ENCODE assay signal across 9 mouse cellular contexts in the genomic region with DNA sequence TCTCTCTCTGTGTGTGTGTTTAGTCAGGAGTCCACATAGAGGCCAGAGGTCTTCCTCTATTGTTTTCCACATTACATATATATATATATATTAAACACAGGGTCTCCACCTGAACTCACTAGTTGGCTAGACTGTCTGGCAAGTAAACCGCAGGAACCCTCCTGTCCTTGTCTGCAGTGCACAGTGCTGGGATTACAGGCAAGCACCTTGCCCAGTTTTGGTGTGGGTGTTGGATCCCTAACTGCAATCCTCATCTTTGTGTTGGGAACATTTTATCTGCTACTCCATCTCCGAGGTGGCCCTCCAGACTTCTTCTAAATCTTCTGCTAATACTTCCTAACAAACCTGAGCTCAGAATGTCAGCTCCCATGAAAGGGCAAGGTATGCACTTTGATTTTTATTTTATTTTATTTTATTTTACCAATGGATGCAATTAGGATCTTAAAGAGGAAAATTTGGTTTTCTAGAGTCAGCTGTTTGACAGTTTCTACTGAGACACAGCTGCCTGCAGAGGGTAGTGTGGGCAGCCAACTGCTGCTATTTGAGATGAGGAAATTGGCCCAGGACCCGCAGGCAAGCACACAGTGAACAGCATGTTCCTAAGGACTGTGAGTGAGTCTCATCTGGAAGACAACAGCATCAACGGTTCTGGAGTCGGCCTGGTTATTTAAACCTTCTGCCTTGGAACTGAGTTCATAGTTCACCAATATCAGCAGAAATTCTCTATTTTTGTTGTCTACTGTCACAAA.
DNase-seq lines count a peak whose midpoint lies in the region; ATAC-seq lines count a peak whose summit lies in the region.
"Had no signal": no experiment of that assay in that cellular context is flagged by ENCODE, and none has a peak within 500 bp of the region (broad histone marks: within the 10 kb centered on the region; RNA-seq: fewer than 3 reads in every experiment).

No protein-coding gene starts in this region.

- no peaks in the 10 kb centered on the region for H3K36me3 ChIP-seq in splenic B cell, adult 2 months (ENCODE audit: control insufficient read depth, insufficient read depth, low read length, poor library complexity, severe bottlenecking)
- H3K36me3 ChIP-seq in hindbrain, embryonic 14.5 days (replicated peaks; ENCODE audit: control insufficient read depth, insufficient read depth), result no peaks in the 10 kb centered on the region
- H3K36me3 ChIP-seq: limb, embryonic 15.5 days had no signal

- DNase-seq in adrenal gland, adult (ENCODE audit: inconsistent age in 2 of 2, low spot score in 1 of 2), result peak; percentile 53 to 60
- DNase-seq in adrenal gland, postnatal 4 days (ENCODE audit: low spot score in 2 of 2), result no peak
- DNase-seq in right cerebral cortex, adult 18-20 months, result peak; percentile 47
- no peak for DNase-seq in right cerebral cortex, postnatal 4 days
- peak; percentile 21 to 54 for DNase-seq in layer of hippocampus, postnatal 36 days
- peak; percentile 48 for DNase-seq in splenic B cell, adult 2 months (ENCODE audit: low read depth, low spot score)
- DNase-seq in hindbrain, embryonic 14.5 days (ENCODE audit: low spot score), result no peak
- no peak for DNase-seq in cerebellum, adult 11-12 months

- no peak overlapping the region for H3K4me3 ChIP-seq in hindbrain, embryonic 14.5 days (replicated peaks; ENCODE audit: low read length)
- H3K4me3 ChIP-seq: limb, embryonic 15.5 days had no signal

- no peaks in the 10 kb centered on the region for H3K4me1 ChIP-seq in hindbrain, embryonic 14.5 days (replicated peaks; ENCODE audit: control insufficient read depth, insufficient read depth, low read length)
- H3K4me1 ChIP-seq: limb, embryonic 15.5 days had no signal

- ATAC-seq in hindbrain, embryonic 14.5 days (ENCODE audit: low FRiP score), result no peak

- H3K27ac ChIP-seq in hindbrain, embryonic 14.5 days, result no peak overlapping the region
- H3K27ac ChIP-seq: limb, embryonic 15.5 days had no signal

- no peak overlapping the region for H3K4me2 ChIP-seq in hindbrain, embryonic 14.5 days (replicated peaks)
- H3K4me2 ChIP-seq: limb, embryonic 15.5 days had no signal

- H3K27me3 ChIP-seq in splenic B cell, adult 2 months (ENCODE audit: control insufficient read depth, insufficient read depth, low read length, poor library complexity, severe bottlenecking), result no peaks in the 10 kb centered on the region
- no peaks in the 10 kb centered on the region for H3K27me3 ChIP-seq in hindbrain, embryonic 14.5 days (ENCODE audit: control insufficient read depth, insufficient read depth, low read length)
- H3K27me3 ChIP-seq: limb, embryonic 15.5 days had no signal

- WGBS in hindbrain, embryonic 14.5 days, result 73% methylated on average over 5 of the region's 5 CpGs

- H3K9ac ChIP-seq in hindbrain, embryonic 14.5 days, result no peak overlapping the region
- H3K9ac ChIP-seq: limb, embryonic 15.5 days had no signal

- no peaks in the 10 kb centered on the region for H3K9me3 ChIP-seq in hindbrain, embryonic 14.5 days (ENCODE audit: control insufficient read depth, low read length)
- H3K9me3 ChIP-seq: limb, embryonic 15.5 days had no signal

Comparison
In these comparisons a context has a peak if more than half of its experiments do, and no peak if none do; other contexts are left out.
1. DNase-seq: peak in adrenal gland, adult (2 of 2), right cerebral cortex, adult 18-20 months (single experiment), layer of hippocampus, postnatal 36 days (2 of 2) and splenic B cell, adult 2 months (single experiment); none in adrenal gland, postnatal 4 days (0 of 2), right cerebral cortex, postnatal 4 days (single experiment), hindbrain, embryonic 14.5 days (single experiment) and cerebellum, adult 11-12 months (single experiment).